Mouse (Mus musculus) urinary bladder, postnatal 0 days (tissue): Measurements from ENCODE around the gene Dgki. TPM values are rescaled to one million over a fixed set of nuclear protein-coding genes. Genes with fewer than 3 reads are reported as not detected.

Source experiments
- polyA plus RNA-seq: library from polyadenylated mRNA; unstranded; fragments of >200 nt; fragmentation: Nextera tagmentation; extraction: Ambion mirVana; gene quantifications from 2 replicates; pipeline ENCODE4 v1.2.1, GENCODE M21; 2015

Dgki gene
- polyA plus RNA-seq, result 0.73 and 0.89 TPM in 2 replicates

GRCm38 (mm10) chr6:37299562-37300390 lies at the start of gene Dgki:
Dgki (minus strand) TSS chr6:37300184.

DNA sequence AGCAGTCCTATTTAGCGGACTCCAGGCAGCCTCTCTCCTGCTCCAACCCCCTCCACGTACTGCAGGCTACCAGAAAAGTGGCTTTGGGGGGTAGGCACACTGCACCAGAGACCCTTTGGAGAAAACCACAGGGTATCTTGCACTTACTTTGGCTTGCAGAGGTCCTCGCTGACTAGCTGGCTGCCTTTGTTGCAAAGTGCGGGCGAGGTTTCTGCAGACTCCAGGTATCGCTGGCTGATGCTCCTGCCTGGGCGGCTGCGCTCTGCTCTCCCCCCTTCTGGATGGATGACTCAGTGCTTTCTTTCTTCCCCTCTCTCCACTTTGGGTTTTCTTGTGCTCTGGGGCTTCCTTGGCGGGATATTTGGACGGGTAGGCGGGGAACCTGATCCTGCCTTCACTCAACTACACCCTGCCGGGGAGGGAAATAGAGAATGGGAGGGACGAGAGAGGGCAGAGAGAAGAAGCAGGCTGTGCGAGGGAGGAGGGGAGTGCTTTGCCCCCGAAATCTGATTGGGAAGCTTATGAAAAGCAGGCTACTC lies 490.2 kb downstream of the Dgki start, which contains the start of gene Ptn:
TSS of gene Ptn (minus strand) at position 474 of the 539 bp plus-strand sequence.

Other genes with a start within 250 kb of the Dgki start
- gene Creb3l2, start 142.0 kb upstream of the Dgki start, polyA plus RNA-seq, result 28.9 and 31.1 TPM in 2 replicates
- 0.11 TPM in 1 of 2 replicates, not detected in the other for gene Akr1d1, start 230.0 kb upstream of the Dgki start, polyA plus RNA-seq